Mouse (Mus musculus) lung, adult 2 months (tissue): ENCODE data around the gene Timp2.

Experiments used
- CTCF ChIP-seq: fragments of 200-500 bp; IDR thresholded peaks from 2 replicates; pipeline ENCODE4 v1.5.1; 2011; ENCODE audit warnings: mild to moderate bottlenecking, low read length, control low read depth; ENCODE audit not compliant: insufficient read depth
- POLR2A ChIP-seq: fragments of 200-500 bp; IDR thresholded peaks from 2 replicates; pipeline ENCODE4 v1.6.1; 2011; ENCODE audit warnings: low read depth, mild to moderate bottlenecking, control low read depth, low read length, borderline replicate concordance; ENCODE audit errors: extremely low read depth

DNA sequence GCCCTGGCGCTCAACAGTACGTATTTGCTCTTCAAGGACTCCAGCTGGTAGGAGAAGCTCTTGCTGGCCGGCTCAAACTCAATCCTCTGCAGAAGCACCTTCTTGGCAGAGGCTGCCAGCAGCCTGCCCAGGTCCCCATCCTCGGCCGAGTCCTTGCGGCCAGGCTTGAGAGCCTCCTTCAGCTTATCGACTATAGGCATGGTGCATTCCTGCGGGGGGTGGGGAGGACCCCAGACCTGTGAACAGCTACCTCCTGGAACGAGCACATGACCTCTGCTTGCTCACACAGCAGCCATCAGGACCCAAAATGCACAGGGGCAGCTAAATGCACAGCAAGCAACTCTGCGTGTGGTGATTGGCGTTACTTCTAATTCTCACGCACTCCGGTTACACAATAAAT lies 69.7 kb downstream of the Timp2 start:
- TF ChIP-seq CTCF (no peak), POLR2A (no peak)
